Mouse (Mus musculus): Measurements from ENCODE around the gene Kif24.

DNA sequence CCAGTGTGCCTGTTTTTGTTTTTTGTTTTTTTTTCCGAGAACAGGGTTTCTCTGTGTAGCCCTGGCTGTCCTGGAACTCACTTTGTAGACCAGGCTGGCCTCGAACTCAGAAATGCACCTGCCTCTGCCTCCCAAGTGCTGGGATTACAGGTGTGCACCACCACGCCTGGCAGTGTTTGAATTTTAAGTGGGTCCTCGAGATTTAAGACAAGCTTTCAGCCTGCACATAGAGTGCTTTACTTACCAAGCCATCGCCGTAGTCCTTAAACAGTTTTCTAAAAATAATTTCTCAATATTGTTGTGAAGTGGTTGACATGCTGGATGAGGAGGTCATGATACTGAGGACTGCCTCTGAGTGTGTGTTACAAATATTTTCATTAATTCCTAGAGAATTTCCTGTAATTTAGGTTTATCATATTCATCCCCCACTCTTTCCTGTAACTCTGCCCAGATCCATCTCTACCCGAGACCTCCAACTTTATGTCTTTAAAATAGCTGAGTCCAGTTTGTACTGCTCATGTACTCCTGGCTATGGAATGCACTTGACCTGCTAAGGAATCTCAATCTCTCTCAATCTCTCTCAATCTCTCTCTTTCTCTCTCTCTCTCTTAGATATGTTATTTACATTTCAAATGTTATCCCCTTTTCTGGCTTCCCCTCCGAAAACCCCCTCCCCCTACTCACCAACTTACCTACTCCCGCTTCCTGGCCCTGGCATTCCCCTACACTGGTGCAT, 94.8 kb downstream of the Kif24 start:
- TF ChIP-seq CTCF (IDR thresholded peaks at IDR 0.05) (no peak), EP300 (IDR thresholded peaks at IDR 0.05) (peak; percentile 56)

All from lung, postnatal 0 days (tissue).